Mouse (Mus musculus) CD4-positive, CD25-positive, alpha-beta regulatory T cell (primary cell): ENCODE results near the gene Rock2. TPM values are rescaled to one million over a fixed set of nuclear protein-coding genes. Genes with fewer than 3 reads are reported as not detected.

ENCODE experiments used
- polyA plus RNA-seq: library from polyadenylated mRNA; unstranded; fragments of 100-300 nt; shearing (Covaris generic); gene quantifications from one replicate; pipeline ENCODE4 v1.2.1, GENCODE M21; 2017

The Rock2 gene
- polyA plus RNA-seq: 42.3 TPM

GRCm38 (mm10) chr12:16894396-16895220 is at the start of gene Rock2:
TSS of gene Rock2 (plus strand) at chr12:16894895.

GRCm38 (mm10) chr12:16999739-17000497 is 105.2 kb downstream of the Rock2 start, which contains the start of gene Pqlc3:
TSS of gene Pqlc3 (minus strand) at chr12:17000408.

GRCm38 (mm10) chr12:17011100-17011870 is 116.6 kb downstream of the Rock2 start, which contains the start of gene 2410004P03Rik:
TSS of gene 2410004P03Rik (minus strand) at chr12:17011727.

Other genes with a start within 250 kb of the Rock2 start
- not detected for gene Ntsr2, start 241.5 kb upstream of the Rock2 start, polyA plus RNA-seq
- gene Greb1, start 94.0 kb upstream of the Rock2 start, polyA plus RNA-seq: 0.17 TPM
- gene E2f6, start 83.9 kb upstream of the Rock2 start, polyA plus RNA-seq: 27.9 TPM
- gene Pqlc3, start 105.5 kb downstream of the Rock2 start, polyA plus RNA-seq: 52.5 TPM
- 1.1 TPM for gene 2410004P03Rik, start 116.8 kb downstream of the Rock2 start, polyA plus RNA-seq